In the genomic region with DNA sequence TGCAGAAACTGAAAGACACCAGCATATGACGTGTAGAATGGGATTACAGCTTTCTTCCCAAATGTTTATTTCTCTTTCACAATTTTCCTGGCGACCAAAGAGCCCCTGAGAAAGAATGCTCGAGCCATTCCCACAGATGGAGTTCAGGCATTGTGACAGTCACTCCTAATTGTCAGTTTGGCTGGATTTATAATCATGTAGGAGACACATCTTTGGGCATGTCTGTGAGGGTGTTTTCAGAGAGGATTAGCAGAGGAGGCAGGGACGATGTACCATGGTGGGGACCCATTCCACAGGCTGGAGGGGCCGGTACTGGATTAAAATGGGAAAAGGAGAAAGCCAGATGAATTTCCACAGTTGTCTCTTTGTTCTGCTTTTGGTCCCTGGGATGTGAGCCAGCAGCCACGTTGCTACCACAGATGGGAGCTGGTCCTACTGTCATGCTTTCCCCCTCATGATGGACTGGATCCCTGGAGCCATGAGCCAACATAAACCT, we compare ENCODE assay signal across 11 mouse cellular contexts.
DNase-seq lines count a peak whose midpoint lies in the region; ATAC-seq and TF ChIP-seq lines count a peak whose summit lies in the region.
"Had no signal": no experiment of that assay in that cellular context is flagged by ENCODE, and none has a peak within 500 bp of the region (broad histone marks: within the 10 kb centered on the region; RNA-seq: fewer than 3 reads in every experiment).

No protein-coding gene starts in this region.

- no peak for TF ChIP-seq POLR2A in brain, embryonic 14.5 days (IDR thresholded peaks at IDR 0.05; ENCODE audit: borderline replicate concordance, extremely low read depth, insufficient read depth, insufficient read length, poor library complexity, severe bottlenecking)

- 70% methylated on average over 6 of the region's 6 CpGs for WGBS in heart, embryonic 12.5 days
- 64% methylated on average over 6 of the region's 6 CpGs for WGBS in midbrain, embryonic 11.5 days
- WGBS in hindbrain, postnatal 0 days, result 48% methylated on average over 6 of the region's 6 CpGs

- peaks cover 27% of the 10 kb centered on the region for H3K4me1 ChIP-seq in heart, embryonic 12.5 days (replicated peaks)
- no peaks in the 10 kb centered on the region; the same call in 1 of the 2 replicates for H3K4me1 ChIP-seq in midbrain, embryonic 11.5 days (ENCODE audit: control insufficient read depth, insufficient read depth, low read length)
- no peaks in the 10 kb centered on the region for H3K4me1 ChIP-seq in hindbrain, postnatal 0 days (ENCODE audit: insufficient read depth, low read length)

- TF ChIP-seq CTCF in brain, embryonic 14.5 days (IDR thresholded peaks at IDR 0.05; ENCODE audit: borderline replicate concordance, extremely low read depth, insufficient read depth, insufficient read length), result no peak
- no peak for TF ChIP-seq CTCF in hindbrain, postnatal 0 days (IDR thresholded peaks at IDR 0.05; ENCODE audit: low read depth)

- no peak overlapping the region for H3K4me2 ChIP-seq in heart, embryonic 12.5 days
- H3K4me2 ChIP-seq in midbrain, embryonic 11.5 days, result no peak overlapping the region
- H3K4me2 ChIP-seq in hindbrain, postnatal 0 days (ENCODE audit: low read depth, low read length), result no peak overlapping the region
- H3K4me2 ChIP-seq: heart, embryonic 13.5 days had no signal

- no peak overlapping the region for H3K27ac ChIP-seq in heart, embryonic 12.5 days (ENCODE audit: poor library complexity, severe bottlenecking)
- no peak overlapping the region for H3K27ac ChIP-seq in midbrain, embryonic 11.5 days (ENCODE audit: low read depth, low read length)
- H3K27ac ChIP-seq in hindbrain, postnatal 0 days, result no peak overlapping the region

- H3K9me3 ChIP-seq in heart, embryonic 12.5 days (replicated peaks), result no peaks in the 10 kb centered on the region
- no peaks in the 10 kb centered on the region for H3K9me3 ChIP-seq in midbrain, embryonic 11.5 days (ENCODE audit: control insufficient read depth, low read length)
- no peaks in the 10 kb centered on the region for H3K9me3 ChIP-seq in hindbrain, postnatal 0 days (ENCODE audit: low read length)
- H3K9me3 ChIP-seq: heart, embryonic 13.5 days had no signal

- H3K9ac ChIP-seq in heart, embryonic 12.5 days, result no peak overlapping the region
- H3K9ac ChIP-seq in midbrain, embryonic 11.5 days (ENCODE audit: low read length), result no peak overlapping the region
- no peak overlapping the region for H3K9ac ChIP-seq in hindbrain, postnatal 0 days (replicated peaks; ENCODE audit: low read length)
- H3K9ac ChIP-seq: heart, embryonic 13.5 days had no signal

- H3K27me3 ChIP-seq in heart, embryonic 12.5 days (replicated peaks), result no peaks in the 10 kb centered on the region
- no peaks in the 10 kb centered on the region for H3K27me3 ChIP-seq in midbrain, embryonic 11.5 days (ENCODE audit: control insufficient read depth, insufficient read depth, low read length)
- H3K27me3 ChIP-seq in hindbrain, postnatal 0 days (ENCODE audit: insufficient read depth, low read length), result no peaks in the 10 kb centered on the region
- H3K27me3 ChIP-seq: heart, embryonic 13.5 days had no signal

- H3K4me3 ChIP-seq in heart, embryonic 12.5 days, result no peak overlapping the region
- no peak overlapping the region for H3K4me3 ChIP-seq in midbrain, embryonic 11.5 days (ENCODE audit: low read depth, low read length)
- no peak overlapping the region for H3K4me3 ChIP-seq in hindbrain, postnatal 0 days (ENCODE audit: low read length)
- H3K4me3 ChIP-seq: heart, embryonic 13.5 days had no signal

- H3K36me3 ChIP-seq in heart, embryonic 12.5 days, result no peaks in the 10 kb centered on the region
- no peaks in the 10 kb centered on the region for H3K36me3 ChIP-seq in midbrain, embryonic 11.5 days (ENCODE audit: control insufficient read depth, insufficient read depth, low read length)
- no peaks in the 10 kb centered on the region for H3K36me3 ChIP-seq in hindbrain, postnatal 0 days (ENCODE audit: insufficient read depth, low read length)
- H3K36me3 ChIP-seq: heart, embryonic 13.5 days had no signal

- peak; percentile 96 for DNase-seq in heart, adult 11 months
- peak; percentile 48 for DNase-seq in Muller cell, postnatal 12 days (ENCODE audit: inconsistent ontology term)
- peak; percentile 61 for DNase-seq in brain, embryonic 14.5 days (ENCODE audit: low read depth)
- peak; percentile 48 for DNase-seq in heart, postnatal 4 days
- no peak for DNase-seq in kidney, adult 8-10 months
- no peak for DNase-seq in midbrain, embryonic 11.5 days (ENCODE audit: low spot score, missing footprints)
- no peak for DNase-seq in hindbrain, postnatal 0 days (ENCODE audit: low spot score)
- DNase-seq: adrenal gland, adult 2 months; kidney, adult 9 months had no signal

- ATAC-seq in heart, embryonic 12.5 days (ENCODE audit: insufficient number of reproducible peaks, low FRiP score), result no peak
- ATAC-seq in midbrain, embryonic 11.5 days (ENCODE audit: low FRiP score), result no peak
- ATAC-seq in hindbrain, postnatal 0 days, result no peak

Comparison
In these comparisons a context has a peak if more than half of its experiments do, and no peak if none do; other contexts are left out.
1. DNase-seq: peak in heart, adult 11 months (single experiment), Muller cell, postnatal 12 days (single experiment), brain, embryonic 14.5 days (single experiment) and heart, postnatal 4 days (single experiment); none in kidney, adult 8-10 months (0 of 2), midbrain, embryonic 11.5 days (single experiment) and hindbrain, postnatal 0 days (single experiment).